Comparison of ENCODE assay signal across 10 mouse cellular contexts in genomic region chr6:143152321-143152827, GRCm38 (mm10). TPM values are rescaled to one million over a fixed set of nuclear protein-coding genes. Genes with fewer than 3 reads are reported as not detected.
DNase-seq lines count a peak whose midpoint lies in the region; ATAC-seq and TF ChIP-seq lines count a peak whose summit lies in the region.
"Had no signal": no experiment of that assay in that cellular context is flagged by ENCODE, and none has a peak within 500 bp of the region (broad histone marks: within the 10 kb centered on the region; RNA-seq: fewer than 3 reads in every experiment).

No protein-coding gene starts in this region.

- TF ChIP-seq EP300 in lung, postnatal 0 days (IDR thresholded peaks at IDR 0.05), result 0 out of 2 replicates have a peak, but pooled peaks have one; percentile 27

- TF ChIP-seq CTCF in lung, postnatal 0 days (IDR thresholded peaks at IDR 0.05), result 0 out of 2 replicates have a peak, but pooled peaks have one; percentile 3

- peaks cover 5% of the 10 kb centered on the region; the same call in 1 of the 2 replicates for H3K4me1 ChIP-seq in lung, postnatal 0 days (ENCODE audit: insufficient read depth, low read depth, low read length)

- no peaks in the 10 kb centered on the region for H3K9me3 ChIP-seq in lung, postnatal 0 days (ENCODE audit: low read length)
- H3K9me3 ChIP-seq: neural tube, embryonic 13.5 days had no signal

- peak; percentile 44 for DNase-seq in lung, postnatal 0 days (ENCODE audit: low spot score)
- no peak for DNase-seq in lung, postnatal 36 days
- DNase-seq in embryo, embryonic 9.5 days (ENCODE audit: extremely low spot score), result peak; percentile 38
- DNase-seq in kidney, postnatal 14 days, result peak; percentile 90
- DNase-seq in retina, postnatal 1 day, result peak; percentile 45
- DNase-seq in heart, adult 8-10 months (ENCODE audit: low spot score), result no peak
- no peak for DNase-seq in urinary bladder, postnatal 4 days (ENCODE audit: low spot score in 2 of 2)
- no peak for DNase-seq in right cerebral cortex, postnatal 10 days (ENCODE audit: low spot score in 2 of 2)
- DNase-seq: gastrocnemius, adult 2 months had no signal

- no peak overlapping the region for H3K27ac ChIP-seq in lung, postnatal 0 days (ENCODE audit: low read length)
- H3K27ac ChIP-seq: gastrocnemius, adult 2 months; neural tube, embryonic 13.5 days had no signal

- 37% methylated on average over 9 of the region's 9 CpGs for WGBS in lung, postnatal 0 days

- H3K36me3 ChIP-seq in lung, postnatal 0 days (ENCODE audit: insufficient read depth, low read length), result no peaks in the 10 kb centered on the region
- H3K36me3 ChIP-seq: neural tube, embryonic 13.5 days had no signal

- H3K27me3 ChIP-seq in lung, postnatal 0 days (replicated peaks; ENCODE audit: insufficient read depth, low read length), result no peaks in the 10 kb centered on the region
- H3K27me3 ChIP-seq: neural tube, embryonic 13.5 days had no signal

- no peak for ATAC-seq in lung, postnatal 0 days

- no peak overlapping the region for H3K4me3 ChIP-seq in lung, postnatal 0 days (ENCODE audit: low read depth, low read length)
- H3K4me3 ChIP-seq: gastrocnemius, adult 2 months; neural tube, embryonic 13.5 days had no signal

- H3K9ac ChIP-seq in lung, postnatal 0 days (replicated peaks; ENCODE audit: low read depth), result no peak overlapping the region
- H3K9ac ChIP-seq: neural tube, embryonic 13.5 days had no signal

- no peak overlapping the region for H3K4me2 ChIP-seq in lung, postnatal 0 days (replicated peaks; ENCODE audit: low read depth, low read length)
- H3K4me2 ChIP-seq: neural tube, embryonic 13.5 days had no signal

RNA-seq across cellular contexts. Expression of gene Etnk1, which starts 14.6 kb away (rescaled TPM):
- 11.1 and 12.6 TPM in 2 replicates for polyA plus RNA-seq in lung, postnatal 0 days (2015; fragmentation: Nextera tagmentation; extraction: Ambion mirVana)
- 10 to 100 TPM; 26.4 to 29.2 (median 27.7) TPM for total RNA-seq in heart, adult 8-10 months (2022)

RNA-seq across cellular contexts. Expression of gene C2cd5, which starts 52.4 kb away (rescaled TPM):
- polyA plus RNA-seq in lung, postnatal 0 days (2015; fragmentation: Nextera tagmentation; extraction: Ambion mirVana), result 8.7 and 9.0 TPM in 2 replicates
- 10 to 100 TPM; 13.3 to 15.3 (median 13.6) TPM for total RNA-seq in heart, adult 8-10 months (2022)

Comparison
In these comparisons a context has a peak if more than half of its experiments do, and no peak if none do; other contexts are left out.
1. DNase-seq: peak in lung, postnatal 0 days (single experiment), embryo, embryonic 9.5 days (single experiment), kidney, postnatal 14 days (single experiment) and retina, postnatal 1 day (single experiment); none in lung, postnatal 36 days (single experiment), heart, adult 8-10 months (single experiment), urinary bladder, postnatal 4 days (0 of 2) and right cerebral cortex, postnatal 10 days (0 of 2).